Mouse (Mus musculus) adrenal gland, postnatal 36 days (tissue): ENCODE data around the gene Otogl. TPM values are rescaled to one million over a fixed set of nuclear protein-coding genes. Genes with fewer than 3 reads are reported as not detected.

Source experiments
- DNase-seq, 2 experiments: peaks; one replicate each; pipeline ENCODE4 v3.0.0; 2021; ENCODE audit warnings: mixed read lengths in 1 of 2
- long read RNA-seq, 2 experiments: library from polyadenylated mRNA; stranded (forward); transcript quantifications; one replicate each; pipeline ENCODE4 v2.0.0; 2021; ENCODE audit warnings: borderline sequencing depth in 2 of 2
- total RNA-seq, 2 experiments: library from RNA; stranded (reverse); gene quantifications; 2 replicates each; pipeline ENCODE4 v1.2.3; 2021

Gene Otogl
- total RNA-seq: under 1 TPM; 0.23 to 0.30 TPM
- long read RNA-seq, experiment 1: 0 reads
- long read RNA-seq, experiment 2: 0 reads

DNA sequence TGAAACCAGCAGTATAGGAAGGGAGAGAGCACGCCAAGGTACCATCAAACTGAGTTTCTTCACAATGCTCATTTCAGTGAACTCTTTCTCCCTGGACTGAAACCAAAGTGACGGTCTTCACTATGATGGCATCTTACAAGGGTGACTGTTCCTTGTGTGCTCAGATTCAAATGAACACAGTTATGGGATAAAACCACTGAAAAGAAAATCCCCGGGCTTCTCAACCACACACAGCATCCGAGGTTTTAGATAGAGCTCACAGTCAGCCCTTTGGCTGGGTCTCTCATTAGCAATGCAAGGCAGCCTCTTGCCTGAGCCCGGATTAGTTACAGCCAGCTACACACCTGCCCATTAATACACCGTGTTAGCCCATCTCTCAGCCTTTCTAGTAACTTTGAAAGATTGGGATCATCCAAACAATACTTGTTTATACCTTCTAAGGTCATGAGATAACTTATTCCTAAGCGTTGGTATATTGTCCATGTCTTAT, at the start of gene Otogl:
Otogl (minus strand) TSS at position 51 of the 490 bp plus-strand sequence.
- DNase-seq: no peak

GRCm38 (mm10) chr10:107956588-107956987, 44.7 kb upstream of the Otogl start:
- no peak for DNase-seq

GRCm38 (mm10) chr10:107954444-107954843, 42.5 kb upstream of the Otogl start:
- peak in 1 of 2 experiments; percentile 62 for DNase-seq

DNA sequence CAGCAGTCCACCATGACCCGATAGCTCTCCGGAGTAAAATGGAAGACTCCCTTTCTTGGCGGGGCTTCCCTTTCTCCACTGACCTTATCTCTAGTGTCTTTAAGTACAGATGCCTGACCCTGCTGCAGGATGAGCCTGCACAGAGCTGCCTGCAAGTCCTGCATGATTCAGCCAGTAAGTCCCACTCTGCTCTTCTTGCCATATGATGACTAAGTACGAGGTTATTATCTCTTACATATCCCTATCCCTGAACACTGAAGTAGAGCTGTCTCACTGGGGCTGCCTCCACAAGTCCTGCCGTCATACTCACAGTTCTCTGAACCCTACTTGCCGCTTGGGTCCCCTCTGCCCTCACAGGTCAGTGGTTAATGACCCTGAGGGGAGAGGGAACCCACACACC, 39.7 kb upstream of the Otogl start:
- no peak for DNase-seq

- DNase-seq: peak; percentile 22 to 47
These were observed 38.0 kb upstream of the Otogl start for GRCm38 (mm10) chr10:107949945-107950344.

DNA sequence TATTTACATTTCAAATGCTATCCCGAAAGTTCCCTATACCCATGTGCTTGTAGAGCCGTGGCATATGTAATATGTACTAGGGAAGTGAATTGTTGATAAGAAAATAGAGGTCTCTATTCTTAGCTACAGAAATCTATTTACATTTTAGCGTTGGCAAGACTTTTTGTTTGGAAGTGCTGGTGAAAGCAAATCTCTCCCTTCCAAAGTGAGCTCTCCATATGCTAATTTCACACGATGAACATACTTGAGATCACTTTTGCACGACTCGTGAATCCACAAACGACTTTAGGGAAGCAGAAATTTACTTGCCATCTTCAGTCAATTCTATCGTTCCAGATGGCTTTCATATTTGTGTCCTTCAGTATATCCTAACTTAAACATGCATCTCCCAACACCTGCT, 36.7 kb upstream of the Otogl start:
- DNase-seq: no peak

GRCm38 (mm10) chr10:107948038-107948437, 36.1 kb upstream of the Otogl start:
- DNase-seq: no peak

GRCm38 (mm10) chr10:107946348-107946747, 34.4 kb upstream of the Otogl start:
- no peak for DNase-seq

GRCm38 (mm10) chr10:107943859-107944258, 31.9 kb upstream of the Otogl start:
- no peak for DNase-seq

- DNase-seq: no peak
These were observed 29.4 kb upstream of the Otogl start for GRCm38 (mm10) chr10:107941188-107941900.

DNA sequence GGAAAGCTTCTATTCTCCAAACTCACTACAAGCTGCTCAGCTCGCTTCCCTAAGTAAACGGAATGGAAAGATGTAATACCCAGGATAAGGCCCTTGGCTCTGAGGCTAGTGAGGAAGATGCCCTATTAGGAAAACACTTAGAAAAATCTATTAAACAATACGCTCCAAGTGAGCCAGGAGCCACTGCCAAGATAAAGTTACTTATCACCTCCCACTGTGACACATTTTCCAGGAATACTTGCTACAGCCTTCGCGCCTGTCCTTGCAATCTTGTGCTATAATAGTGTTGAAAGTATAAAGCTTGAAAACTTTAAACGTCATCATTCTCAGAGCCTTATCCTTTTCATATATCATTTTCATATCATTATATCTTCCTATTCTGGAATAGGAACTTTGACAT, 28.4 kb upstream of the Otogl start:
- DNase-seq: peak in 1 of 2 experiments; percentile 21

DNA sequence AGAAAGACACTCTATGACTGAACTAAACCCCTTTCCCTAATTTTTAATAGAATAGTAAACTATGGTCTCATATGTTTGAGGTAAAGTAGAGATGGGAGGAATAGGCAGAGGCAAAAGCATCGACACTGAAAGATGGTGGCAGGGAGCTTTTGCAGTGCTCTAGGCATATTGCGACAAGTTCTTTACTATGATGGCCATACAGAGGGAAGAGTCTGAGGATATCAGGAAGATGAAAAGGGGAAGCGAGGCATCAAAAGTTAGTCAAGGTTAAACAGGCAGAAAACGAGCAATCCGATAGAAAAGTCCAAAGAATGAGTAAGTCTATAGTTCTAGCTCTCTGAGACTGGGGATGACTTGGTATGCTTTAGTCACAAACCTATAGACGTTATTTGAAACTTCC, 27.9 kb upstream of the Otogl start:
- DNase-seq: no peak

- DNase-seq: no peak
These were observed 22.1 kb upstream of the Otogl start for GRCm38 (mm10) chr10:107934055-107934454.

DNA sequence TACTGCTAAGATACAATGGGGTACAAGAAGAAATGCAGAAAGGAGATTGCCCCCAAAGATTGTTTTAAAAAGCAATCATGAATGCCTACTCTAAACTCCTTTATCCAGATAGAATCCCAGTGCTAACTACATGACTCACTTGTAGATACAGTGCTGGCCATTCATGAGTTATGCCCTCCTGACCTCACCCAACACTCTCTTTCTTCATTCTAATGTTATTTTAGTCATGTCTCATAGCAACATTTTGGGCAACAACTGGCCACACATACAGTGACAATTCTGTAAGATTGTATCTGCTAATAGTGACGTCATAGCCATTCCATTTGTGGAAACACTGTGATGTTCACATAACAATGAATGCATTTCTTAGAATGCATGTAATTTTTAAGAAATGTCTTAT, 21.6 kb upstream of the Otogl start:
- no peak for DNase-seq

DNA sequence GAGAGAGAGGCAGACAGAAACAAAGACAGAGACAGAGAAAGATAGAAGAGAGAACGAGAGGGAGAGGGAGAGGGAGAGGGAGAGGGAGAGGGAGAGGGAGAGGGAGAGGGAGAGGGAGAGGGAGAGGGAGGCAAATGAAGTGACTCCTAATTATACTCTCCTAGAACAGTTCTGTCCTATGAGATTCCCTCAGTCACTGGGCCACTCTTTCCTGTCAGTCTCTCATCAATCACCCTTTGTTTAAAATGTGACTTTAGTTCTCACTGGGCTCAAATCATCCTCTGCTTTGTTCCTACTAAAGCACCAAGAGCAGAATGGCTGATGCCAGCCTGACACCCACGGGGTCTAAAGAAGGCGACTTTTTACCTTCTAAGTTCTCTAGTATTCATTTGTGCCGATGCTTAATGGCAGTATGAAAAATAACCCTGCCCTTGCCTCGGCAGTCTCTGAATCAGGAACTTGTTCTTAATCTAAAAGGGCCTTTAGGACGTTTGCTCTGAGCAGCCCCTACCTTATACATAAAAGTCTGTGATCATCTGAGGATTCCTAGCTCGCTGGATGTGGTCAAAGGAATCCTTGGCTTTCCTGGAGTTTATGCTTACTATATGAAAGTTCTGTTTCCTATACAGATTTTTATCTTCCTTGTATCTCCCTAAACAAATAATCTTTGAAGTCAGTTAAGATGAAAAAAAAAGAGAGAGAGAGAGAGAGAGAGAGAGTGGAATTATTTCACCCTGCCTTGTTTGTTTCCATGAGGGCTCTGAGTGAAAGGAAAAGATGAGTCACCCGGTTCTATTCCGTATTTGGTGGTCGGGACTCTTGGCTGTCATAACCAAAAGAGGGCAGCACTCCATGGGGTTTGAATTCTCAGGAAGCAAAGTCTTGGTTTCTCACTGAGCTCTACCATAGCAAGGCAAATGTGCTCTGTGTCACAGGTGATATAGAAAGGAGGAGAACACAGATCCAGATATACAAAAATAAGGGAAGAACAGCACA, 20.2 kb upstream of the Otogl start:
- peak; percentile 45 to 75 for DNase-seq

DNA sequence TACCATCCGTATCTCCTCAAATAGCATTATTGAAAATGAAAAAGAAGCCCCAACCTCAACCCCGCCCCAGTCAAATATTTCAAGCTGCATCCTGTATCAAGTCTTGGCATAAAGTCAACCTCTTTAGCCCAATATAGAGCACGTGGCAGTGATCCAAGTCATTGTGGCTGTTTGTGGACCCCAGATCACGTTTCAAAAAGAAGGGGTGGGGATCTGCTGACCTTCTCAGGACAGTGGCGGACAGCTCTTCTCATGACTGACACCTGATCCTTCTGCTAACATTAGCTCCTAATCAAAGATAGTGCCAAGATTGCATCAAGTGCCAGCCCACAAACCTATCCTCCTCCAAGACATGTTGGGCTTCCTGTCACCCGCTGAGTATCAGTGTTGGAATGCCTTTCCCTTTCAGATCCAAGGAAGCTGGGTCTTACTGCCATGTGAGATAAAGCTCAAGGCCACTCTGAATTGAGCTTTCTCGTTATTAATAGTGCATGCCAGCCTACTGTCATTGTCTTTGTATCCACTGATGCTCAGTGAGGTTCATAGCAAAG, 18.6 kb upstream of the Otogl start:
- peak; percentile 22 to 35 for DNase-seq

GRCm38 (mm10) chr10:107925306-107925705, 13.4 kb upstream of the Otogl start:
- peak in 1 of 2 experiments; percentile 16 for DNase-seq

DNA sequence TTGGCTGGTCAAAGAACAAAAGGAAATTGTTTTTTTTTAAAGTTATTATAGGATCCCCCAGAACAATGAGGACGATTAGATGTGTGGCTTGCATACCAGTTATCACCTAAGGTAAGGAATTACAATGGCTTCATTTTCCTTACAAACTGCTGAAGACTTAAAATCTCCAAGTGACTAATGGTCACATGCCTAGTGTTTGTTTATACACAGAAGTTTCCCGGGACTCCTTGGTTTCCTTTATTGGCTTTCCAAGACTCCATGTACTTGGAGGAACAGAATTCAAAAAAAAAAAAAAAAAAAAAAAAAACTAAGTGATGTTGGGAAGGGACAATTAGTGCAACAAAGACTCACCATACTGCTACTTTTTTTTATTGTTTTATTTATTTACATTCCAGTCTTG, 11.9 kb upstream of the Otogl start:
- no peak for DNase-seq

DNA sequence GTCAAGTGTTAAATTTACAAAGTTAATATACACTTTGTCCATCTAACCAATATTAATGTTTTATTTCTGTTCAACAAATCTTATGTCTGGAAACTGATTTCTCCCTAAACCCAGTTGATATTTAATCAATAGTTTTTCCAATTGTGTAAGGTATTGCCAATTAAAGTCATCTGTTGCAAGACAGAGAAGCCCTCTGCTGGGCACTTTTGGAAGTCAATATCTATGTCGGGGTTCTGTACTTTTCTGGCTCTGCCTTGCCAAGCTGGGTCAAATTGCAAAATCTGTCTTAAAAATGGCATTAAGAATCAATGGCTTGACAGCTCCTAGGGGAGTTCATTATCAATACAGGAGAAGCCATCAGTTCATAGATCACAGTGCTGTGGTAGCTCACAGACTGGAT, 10.8 kb upstream of the Otogl start:
- DNase-seq: peak in 1 of 2 experiments; percentile 43

DNA sequence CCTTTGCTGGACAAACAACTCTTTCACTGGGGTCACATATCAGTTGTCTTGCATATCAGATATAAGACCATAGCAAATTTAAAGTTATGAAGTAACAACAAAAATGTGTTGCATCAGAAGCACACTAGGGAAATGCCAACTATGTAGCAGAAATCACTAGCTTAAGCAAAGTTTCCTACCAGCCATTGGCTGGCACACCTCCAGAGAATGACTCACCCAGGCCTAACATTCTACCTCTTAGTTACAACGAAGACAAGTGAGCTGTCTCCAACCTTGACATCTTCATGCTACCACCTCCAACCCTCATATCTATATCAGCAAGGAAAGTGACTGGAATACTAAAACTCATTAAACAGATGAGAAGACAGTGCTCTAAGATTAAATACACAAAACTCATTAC, 9.6 kb upstream of the Otogl start:
- DNase-seq: peak; percentile 91 to 95

- no peak for DNase-seq
These were observed 9.2 kb upstream of the Otogl start for GRCm38 (mm10) chr10:107921134-107921533.

DNA sequence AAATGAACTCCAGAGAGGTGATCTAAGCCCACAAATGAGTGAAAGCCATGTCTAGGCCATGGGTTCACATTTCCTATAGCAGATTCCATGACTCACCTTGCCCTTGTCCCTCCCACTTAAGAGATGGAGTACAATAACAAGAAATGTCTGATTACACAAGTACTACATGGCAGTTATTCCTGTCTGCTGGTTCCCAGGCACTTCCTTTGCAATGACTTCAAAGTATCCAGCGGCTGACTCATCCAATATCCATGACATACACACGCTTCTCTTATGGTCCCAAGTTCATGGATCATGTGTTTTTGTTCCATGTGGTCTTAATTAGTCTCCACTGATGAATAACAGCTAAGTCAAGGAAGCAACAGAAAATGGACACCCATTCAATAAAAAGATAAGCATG, 1.1 kb upstream of the Otogl start:
- no peak for DNase-seq

GRCm38 (mm10) chr10:107906453-107906852, 5.5 kb downstream of the Otogl start:
- no peak for DNase-seq
